Comparison of ENCODE assay signal across 10 mouse cellular contexts in the genomic region with DNA sequence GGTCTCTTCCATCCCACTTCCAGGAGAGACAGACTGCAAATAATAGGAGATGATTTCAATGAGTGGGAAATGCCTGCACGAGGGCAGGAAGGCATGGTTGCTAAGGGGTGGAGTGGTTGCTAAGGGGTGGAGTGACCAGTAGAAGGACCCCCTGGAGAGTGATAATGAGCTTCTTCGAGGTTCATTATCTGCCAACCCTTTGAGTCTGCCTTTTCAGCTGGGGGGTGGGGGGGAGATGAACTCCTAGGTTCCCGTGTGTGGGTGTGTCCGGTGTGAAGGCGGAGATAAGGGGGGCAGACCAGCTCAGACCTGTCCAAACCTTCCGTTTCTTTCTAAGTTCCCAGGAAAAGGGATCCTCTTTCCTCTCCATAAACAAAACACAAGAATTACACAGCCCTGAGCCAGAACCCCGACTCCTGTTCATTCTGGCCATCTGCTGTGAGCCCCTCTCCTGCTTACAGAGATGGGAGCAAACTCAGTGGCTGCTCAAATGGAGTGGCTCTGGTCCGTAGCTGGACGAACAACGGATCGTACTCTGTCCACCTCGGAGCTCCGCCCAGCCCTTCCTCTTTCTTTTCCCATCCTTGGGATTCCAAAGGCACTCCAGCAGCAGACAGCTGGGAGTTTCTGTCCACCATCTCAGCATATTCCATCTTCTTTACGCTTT. TPM values are rescaled to one million over a fixed set of nuclear protein-coding genes. Genes with fewer than 3 reads are reported as not detected.
DNase-seq lines count a peak whose midpoint lies in the region; ATAC-seq and TF ChIP-seq lines count a peak whose summit lies in the region.
"Had no signal": no experiment of that assay in that cellular context is flagged by ENCODE, and none has a peak within 500 bp of the region (broad histone marks: within the 10 kb centered on the region; RNA-seq: fewer than 3 reads in every experiment).

No protein-coding gene starts in this region.

- no peaks in the 10 kb centered on the region for H3K36me3 ChIP-seq in heart, embryonic 16.5 days (ENCODE audit: control insufficient read depth, insufficient read depth)
- no peaks in the 10 kb centered on the region for H3K36me3 ChIP-seq in forebrain, embryonic 14.5 days (ENCODE audit: control insufficient read depth, insufficient read depth, low read length)
- H3K36me3 ChIP-seq in midbrain, embryonic 12.5 days = no peaks in the 10 kb centered on the region

- H3K27me3 ChIP-seq in heart, embryonic 16.5 days (ENCODE audit: control insufficient read depth, insufficient read depth, low read length) = peaks cover 4% of the 10 kb centered on the region; the same call in 1 of the 2 replicates
- H3K27me3 ChIP-seq in forebrain, embryonic 14.5 days (replicated peaks; ENCODE audit: control insufficient read depth, insufficient read depth, low read length) = no peaks in the 10 kb centered on the region
- H3K27me3 ChIP-seq in midbrain, embryonic 12.5 days = peaks cover 24% of the 10 kb centered on the region

- peak overlapping the region; percentile 6 for H3K4me2 ChIP-seq in heart, embryonic 16.5 days (ENCODE audit: low read depth, low read length)
- peak overlapping the region; percentile 44 for H3K4me2 ChIP-seq in forebrain, embryonic 14.5 days (ENCODE audit: low read length)
- peak overlapping the region; percentile 58 for H3K4me2 ChIP-seq in midbrain, embryonic 12.5 days (replicated peaks)

- no peak for TF ChIP-seq CTCF in layer of hippocampus, adult 2 months (conservative IDR thresholded peaks at IDR 0.05)

- H3K9ac ChIP-seq in heart, embryonic 16.5 days (ENCODE audit: low read length) = no peak overlapping the region
- H3K9ac ChIP-seq in forebrain, embryonic 14.5 days (ENCODE audit: low read length) = peak overlapping the region; percentile 35; the same call in 1 of the 2 replicates
- peak overlapping the region; percentile 34; the same call in 1 of the 2 replicates for H3K9ac ChIP-seq in midbrain, embryonic 12.5 days (replicated peaks)

- no peak for DNase-seq in heart, postnatal 4 days
- peak; percentile 74 for DNase-seq in R1 (ENCODE audit: low read depth, low spot score)
- peak; percentile 69 for DNase-seq in forebrain, embryonic 14.5 days (ENCODE audit: low spot score)
- DNase-seq in natural killer cell, adult 2 months (ENCODE audit: low spot score in 2 of 2) = no peak
- DNase-seq in adrenal gland, postnatal 4 days (ENCODE audit: low spot score in 2 of 2) = no peak
- no peak for DNase-seq in layer of hippocampus, adult 2 months (ENCODE audit: low spot score in 2 of 2)

- peaks cover 5% of the 10 kb centered on the region; the same call in 1 of the 2 replicates for H3K9me3 ChIP-seq in heart, embryonic 16.5 days (replicated peaks; ENCODE audit: control insufficient read depth, low read length)
- H3K9me3 ChIP-seq in forebrain, embryonic 14.5 days (replicated peaks; ENCODE audit: control insufficient read depth, low read length) = no peaks in the 10 kb centered on the region
- no peaks in the 10 kb centered on the region for H3K9me3 ChIP-seq in midbrain, embryonic 12.5 days

- H3K4me1 ChIP-seq in heart, embryonic 16.5 days (ENCODE audit: control insufficient read depth, insufficient read depth, low read length) = no peaks in the 10 kb centered on the region
- H3K4me1 ChIP-seq in forebrain, embryonic 14.5 days (ENCODE audit: control insufficient read depth, insufficient read depth, low read length) = peaks cover 8% of the 10 kb centered on the region
- peaks cover 15% of the 10 kb centered on the region for H3K4me1 ChIP-seq in midbrain, embryonic 12.5 days

- 4% methylated on average over 14 of the region's 14 CpGs for WGBS in heart, embryonic 16.5 days
- WGBS in forebrain, embryonic 14.5 days = 1% methylated on average over 14 of the region's 14 CpGs
- 2% methylated on average over 14 of the region's 14 CpGs for WGBS in midbrain, embryonic 12.5 days

- H3K27ac ChIP-seq in heart, embryonic 16.5 days (ENCODE audit: low read length) = no peak overlapping the region
- no peak overlapping the region for H3K27ac ChIP-seq in forebrain, embryonic 14.5 days (ENCODE audit: low read depth, low read length)
- no peak overlapping the region for H3K27ac ChIP-seq in midbrain, embryonic 12.5 days (replicated peaks)
- H3K27ac ChIP-seq in layer of hippocampus, adult 2 months = no peak overlapping the region

- no peak overlapping the region for H3K4me3 ChIP-seq in heart, embryonic 16.5 days (ENCODE audit: low read length)
- no peak overlapping the region; the same call in 1 of the 2 replicates for H3K4me3 ChIP-seq in forebrain, embryonic 14.5 days (ENCODE audit: low read depth, low read length)
- H3K4me3 ChIP-seq in midbrain, embryonic 12.5 days = peak overlapping the region; percentile 29
- H3K4me3 ChIP-seq in layer of hippocampus, adult 2 months = no peak overlapping the region
- H3K4me3 ChIP-seq: myocyte had no signal

- ATAC-seq in heart, embryonic 16.5 days (replicated peaks; ENCODE audit: extremely low read depth, insufficient read depth, low FRiP score) = no peak
- ATAC-seq in forebrain, embryonic 14.5 days = peak; percentile 42; the same call in 1 of the 2 replicates
- peak; percentile 73 for ATAC-seq in midbrain, embryonic 12.5 days (ENCODE audit: low FRiP score, low read depth)
- ATAC-seq: CD4-positive, CD25-positive, alpha-beta regulatory T cell, adult 4 months had no signal

RNA-seq across cellular contexts. Expression of gene Tmem132c, which starts 13.5 kb away (rescaled TPM):
- polyA plus RNA-seq in heart, embryonic 16.5 days (2015; fragmentation: Nextera tagmentation; extraction: Ambion mirVana) = 0.93 and 1.7 TPM in 2 replicates
- under 1 TPM; 0.47 to 0.52 TPM for total RNA-seq in heart, postnatal 4 days (2021)
- polyA plus RNA-seq in forebrain, embryonic 14.5 days (2014; fragmentation: Nextera tagmentation; extraction: Ambion mirVana) = 6.5 and 8.0 TPM in 2 replicates
- polyA plus RNA-seq in midbrain, embryonic 12.5 days (2016; fragmentation: Nextera tagmentation; extraction: Ambion mirVana) = 18.4 and 19.7 TPM in 2 replicates
- total RNA-seq in adrenal gland, postnatal 4 days (2021) = 1 to 10 TPM; 3.7 to 5.2 TPM
- total RNA-seq in layer of hippocampus, adult 2 months (2021) = 1 to 10 TPM; 3.7 to 3.8 TPM
- polyA plus RNA-seq: CD4-positive, CD25-positive, alpha-beta regulatory T cell, adult 4 months; myocyte had no signal

Comparison
In these comparisons a context has a peak if more than half of its experiments do, and no peak if none do; other contexts are left out.
1. H3K4me2 ChIP-seq: peak in every context shown above with its lines; median percentile 58 in midbrain, embryonic 12.5 days; 44 in forebrain, embryonic 14.5 days; 6 in heart, embryonic 16.5 days.
2. DNase-seq: peak in R1 (single experiment) and forebrain, embryonic 14.5 days (single experiment); none in heart, postnatal 4 days (single experiment), natural killer cell, adult 2 months (0 of 2), adrenal gland, postnatal 4 days (0 of 2) and layer of hippocampus, adult 2 months (0 of 2).